Mouse (Mus musculus) bone marrow macrophage, adult 2 months (primary cell): ENCODE results near the gene Cenpe.

Experiments
- CTCF ChIP-seq: IDR thresholded peaks from 2 replicates; pipeline ENCODE4 v1.5.1; 2012; ENCODE audit warnings: low read depth, mild to moderate bottlenecking, low read length, moderate library complexity
- POLR2A ChIP-seq: IDR thresholded peaks from 2 replicates; pipeline ENCODE4 v1.6.1; 2012; ENCODE audit warnings: mild to moderate bottlenecking, low read depth, low read length, borderline replicate concordance

GRCm38 (mm10) chr3:135313727-135314126, 101.4 kb downstream of the Cenpe start:
- no peak for TF ChIP-seq CTCF
- no peak for TF ChIP-seq POLR2A
